Mouse (Mus musculus) G1E (cell line): ENCODE data around the gene Kcnip4.

Experiments
- CTCF ChIP-seq: IDR thresholded peaks from 2 replicates; pipeline ENCODE4 v1.5.1; 2012; ENCODE audit warnings: low read depth, low read length, inconsistent platforms, mixed read lengths
- POLR2AphosphoS5 ChIP-seq: IDR thresholded peaks from 2 replicates; pipeline ENCODE4 v1.6.1; 2012; ENCODE audit warnings: low read depth, low read length, inconsistent platforms; ENCODE audit not compliant: insufficient replicate concordance
- TAL1 ChIP-seq: conservative IDR thresholded peaks from 2 replicates; pipeline ENCODE4 v1.6.1; 2012; ENCODE audit warnings: low read depth, low read length, inconsistent platforms, mixed read lengths

GRCm38 (mm10) chr5:48659975-48660374 is 864.7 kb downstream of the Kcnip4 start:
- no peak for TF ChIP-seq TAL1
- no peak for TF ChIP-seq CTCF
- TF ChIP-seq POLR2AphosphoS5, result no peak
